Mouse (Mus musculus): ENCODE data around the gene Sept7. TPM values are rescaled to one million over a fixed set of nuclear protein-coding genes. Genes with fewer than 3 reads are reported as not detected.

Gene Sept7
- polyA plus RNA-seq, 1 experiment from 2014 or later: 305 TPM

DNA sequence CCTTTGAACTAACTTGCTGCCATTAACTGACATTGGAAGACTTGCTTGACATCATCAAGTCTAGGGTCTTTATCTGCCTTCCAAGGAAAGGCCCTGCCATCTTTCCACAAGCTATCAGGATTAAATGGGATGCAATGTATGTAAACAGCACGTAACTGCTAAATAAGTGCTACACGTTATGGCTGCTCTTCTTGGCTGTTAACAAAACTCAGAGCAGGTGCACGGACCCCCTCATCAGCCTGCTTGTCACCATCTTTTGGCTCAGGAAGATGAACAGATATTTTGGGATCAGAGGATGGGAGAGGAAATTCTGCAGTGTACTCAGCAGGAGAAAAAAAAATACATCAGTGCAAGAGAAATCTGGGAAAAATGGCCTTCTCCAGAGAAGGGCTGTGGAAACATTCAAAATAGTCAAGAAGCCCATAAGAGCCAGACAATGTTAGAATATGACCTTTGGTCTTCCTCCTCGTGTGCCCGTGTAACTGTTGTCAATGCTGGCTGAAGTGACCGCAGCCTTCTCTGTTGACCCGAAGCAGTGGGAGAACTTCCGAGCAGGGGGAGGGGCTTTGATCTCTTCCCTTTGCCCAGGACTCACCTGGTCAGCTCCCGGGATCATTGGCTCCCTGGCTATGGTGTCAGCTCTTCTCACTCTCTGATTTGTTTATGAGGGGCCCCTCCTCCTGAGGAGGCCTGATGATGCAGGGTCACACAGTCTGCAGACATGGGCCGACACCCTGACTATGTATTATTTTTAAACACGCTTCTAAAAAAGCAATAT lies 76.9 kb downstream of the Sept7 start:
- 71% methylated on average over 11 of the region's 11 CpGs for WGBS
- Histone ChIP-seq H3K4me2 (no peak overlapping the region), H3K4me1 (no peaks in the 10 kb centered on the region), H3K27me3 (no peaks in the 10 kb centered on the region), H3K27ac (no peak overlapping the region), H3K9ac (no peak overlapping the region), H3K9me3 (no peaks in the 10 kb centered on the region), H3K4me3 (no peak overlapping the region), H3K36me3 (no peaks in the 10 kb centered on the region)
- ATAC-seq (ENCODE audit: borderline replicate concordance, extremely low read depth, low FRiP score, low TSS enrichment): no peak

DNA sequence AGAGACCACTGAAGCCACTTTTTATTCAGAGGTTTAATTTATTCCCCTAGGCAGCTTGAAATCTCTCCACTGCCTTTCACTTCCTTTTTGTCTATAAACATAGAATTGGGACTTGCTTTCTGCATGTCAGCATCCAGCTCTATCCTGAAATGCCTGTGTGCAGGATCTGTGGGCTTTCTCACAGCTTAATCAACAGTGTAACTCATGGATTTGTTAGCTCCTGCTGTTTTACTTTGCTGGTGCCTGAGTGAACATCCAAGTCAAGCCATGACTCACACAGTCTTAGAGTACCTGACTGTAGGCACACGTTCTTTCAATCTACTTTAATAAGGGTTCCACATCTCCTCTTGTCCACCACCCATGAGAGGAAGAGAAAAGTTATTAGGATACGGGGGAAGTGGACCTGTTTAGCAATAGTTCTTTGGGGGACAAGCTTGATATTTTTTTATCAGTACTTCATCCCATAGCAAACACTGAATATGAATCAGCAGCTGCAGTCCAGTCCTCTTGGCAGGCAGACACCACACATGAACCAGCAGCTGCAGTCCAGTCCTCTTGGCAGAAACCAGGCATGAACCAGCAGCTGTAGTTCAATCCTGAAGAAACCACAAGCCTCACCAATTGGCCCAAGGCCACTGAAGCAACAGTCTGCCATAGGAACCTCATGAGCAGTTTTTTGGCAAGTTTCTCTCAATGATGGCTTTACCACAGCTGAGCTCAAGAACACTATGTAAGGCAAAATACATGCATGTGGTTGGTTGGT lies 85.4 kb downstream of the Sept7 start:
- Histone ChIP-seq H3K4me2 (no peak overlapping the region), H3K9me3 (no peaks in the 10 kb centered on the region), H3K4me1 (no peaks in the 10 kb centered on the region), H3K27ac (no peak overlapping the region), H3K9ac (no peak overlapping the region), H3K4me3 (no peak overlapping the region), H3K36me3 (no peaks in the 10 kb centered on the region), H3K27me3 (no peaks in the 10 kb centered on the region)
- 68% methylated on average over 2 of the region's 2 CpGs for WGBS
- ATAC-seq (ENCODE audit: borderline replicate concordance, extremely low read depth, low FRiP score, low TSS enrichment): no peak

DNA sequence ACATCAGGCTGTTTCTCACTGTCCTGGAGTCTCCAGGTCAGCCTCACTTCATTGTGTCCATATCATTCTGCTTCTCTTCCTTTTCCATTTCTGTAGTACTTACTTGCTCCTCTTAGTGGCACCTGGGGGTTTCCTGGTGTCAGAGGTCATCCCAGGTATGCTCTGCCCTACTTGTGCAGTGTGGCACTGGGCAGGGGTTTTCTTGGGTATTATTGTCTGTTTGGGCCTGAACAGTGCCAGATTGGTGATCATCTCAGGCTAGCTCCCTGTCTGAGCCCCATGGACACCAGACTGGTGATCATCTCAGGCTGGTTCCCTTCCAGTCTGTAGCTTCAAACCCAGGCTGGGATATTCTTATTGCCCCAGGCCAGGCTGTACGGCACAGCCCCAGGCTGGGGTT lies 88.2 kb downstream of the Sept7 start:
- H3K27me3 ChIP-seq: no peaks in the 10 kb centered on the region
- 56% methylated on average over 1 of the region's 1 CpGs for WGBS
- no peak overlapping the region for H3K9ac ChIP-seq
- H3K9me3 ChIP-seq: no peaks in the 10 kb centered on the region
- no peaks in the 10 kb centered on the region for H3K4me1 ChIP-seq
- H3K27ac ChIP-seq: no peak overlapping the region
- no peak overlapping the region for H3K4me3 ChIP-seq
- no peaks in the 10 kb centered on the region for H3K36me3 ChIP-seq
- no peak overlapping the region for H3K4me2 ChIP-seq
- ATAC-seq (ENCODE audit: borderline replicate concordance, extremely low read depth, low FRiP score, low TSS enrichment): no peak

DNA sequence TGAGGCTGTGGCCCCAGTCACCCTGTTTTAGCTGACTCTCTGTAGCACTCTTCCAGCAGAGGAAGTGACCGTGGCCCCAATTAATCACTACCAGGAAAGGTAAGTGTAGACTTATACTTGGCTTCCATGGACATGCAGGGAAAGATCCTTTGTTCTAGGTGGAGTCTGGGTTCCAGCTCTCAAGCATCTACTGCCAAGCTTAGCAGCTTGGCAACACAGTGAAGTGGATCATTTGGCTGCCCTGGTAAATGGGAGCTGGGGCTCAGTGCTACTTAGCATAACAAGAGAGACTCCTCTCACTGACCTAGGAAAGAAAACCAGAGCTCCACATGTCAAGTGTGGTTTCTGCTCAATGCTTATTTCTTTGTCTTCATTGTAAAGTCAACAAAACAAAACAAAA lies 101.5 kb downstream of the Sept7 start:
- ATAC-seq (ENCODE audit: borderline replicate concordance, extremely low read depth, low FRiP score, low TSS enrichment): no peak
- no peak overlapping the region for H3K27ac ChIP-seq
- H3K4me1 ChIP-seq: no peaks in the 10 kb centered on the region
- no peak overlapping the region for H3K4me2 ChIP-seq
- H3K9me3 ChIP-seq: no peaks in the 10 kb centered on the region
- H3K27me3 ChIP-seq: no peaks in the 10 kb centered on the region
- 85% methylated on average over 1 of the region's 1 CpGs for WGBS
- H3K4me3 ChIP-seq: no peak overlapping the region
- H3K36me3 ChIP-seq: no peaks in the 10 kb centered on the region
- no peak overlapping the region for H3K9ac ChIP-seq

DNA sequence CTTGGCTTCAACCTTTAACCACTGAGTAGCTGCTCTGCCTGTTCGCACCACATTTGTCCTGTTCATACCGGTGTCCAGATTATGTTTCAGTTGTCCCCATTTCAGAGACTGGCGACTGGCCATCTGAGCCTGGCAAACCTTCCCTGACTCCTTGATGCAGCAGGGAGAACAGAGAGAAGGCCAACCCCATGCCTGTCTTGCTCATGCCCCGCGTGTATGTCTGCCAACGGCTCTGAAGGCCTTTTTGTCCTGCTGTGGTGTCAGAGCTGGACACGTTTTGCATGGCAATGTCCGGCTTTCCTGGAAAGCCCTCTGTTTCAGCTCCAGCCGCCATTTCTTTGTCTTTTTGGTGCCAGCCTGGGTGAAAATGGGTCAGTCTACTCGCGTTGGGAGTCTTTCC lies 103.6 kb downstream of the Sept7 start:
- Histone ChIP-seq H3K9me3 (no peaks in the 10 kb centered on the region), H3K4me1 (no peaks in the 10 kb centered on the region), H3K27me3 (no peaks in the 10 kb centered on the region), H3K9ac (no peak overlapping the region), H3K36me3 (no peaks in the 10 kb centered on the region), H3K4me2 (no peak overlapping the region), H3K4me3 (no peak overlapping the region), H3K27ac (no peak overlapping the region)
- 85% methylated on average over 11 of the region's 11 CpGs for WGBS
- ATAC-seq (ENCODE audit: borderline replicate concordance, extremely low read depth, low FRiP score, low TSS enrichment): no peak

DNA sequence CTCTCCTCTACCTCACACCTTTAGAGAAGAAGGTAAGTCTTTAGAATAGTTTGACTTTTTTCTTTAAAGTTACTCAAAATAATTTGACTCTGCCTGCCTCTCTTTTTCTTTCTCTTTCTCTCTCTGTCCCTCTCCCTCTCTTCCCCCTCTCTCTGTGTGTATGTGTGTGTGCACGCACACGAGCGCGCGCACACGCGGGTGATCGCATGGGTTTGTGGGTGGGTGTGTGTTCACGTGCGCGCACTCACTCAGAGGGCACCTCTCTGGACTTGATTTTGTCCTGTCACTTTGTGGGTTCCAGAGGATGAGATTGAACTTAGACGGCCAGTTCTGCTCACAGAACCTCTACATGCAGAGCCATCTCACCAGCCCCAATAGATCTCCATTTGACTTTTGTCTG lies 105.3 kb downstream of the Sept7 start:
- Histone ChIP-seq H3K9me3 (no peaks in the 10 kb centered on the region), H3K4me2 (no peak overlapping the region), H3K4me3 (no peak overlapping the region), H3K36me3 (no peaks in the 10 kb centered on the region), H3K4me1 (no peaks in the 10 kb centered on the region), H3K27me3 (no peaks in the 10 kb centered on the region), H3K9ac (no peak overlapping the region), H3K27ac (no peak overlapping the region)
- WGBS: 96% methylated on average over 12 of the region's 12 CpGs
- ATAC-seq (ENCODE audit: borderline replicate concordance, extremely low read depth, low FRiP score, low TSS enrichment): no peak

DNA sequence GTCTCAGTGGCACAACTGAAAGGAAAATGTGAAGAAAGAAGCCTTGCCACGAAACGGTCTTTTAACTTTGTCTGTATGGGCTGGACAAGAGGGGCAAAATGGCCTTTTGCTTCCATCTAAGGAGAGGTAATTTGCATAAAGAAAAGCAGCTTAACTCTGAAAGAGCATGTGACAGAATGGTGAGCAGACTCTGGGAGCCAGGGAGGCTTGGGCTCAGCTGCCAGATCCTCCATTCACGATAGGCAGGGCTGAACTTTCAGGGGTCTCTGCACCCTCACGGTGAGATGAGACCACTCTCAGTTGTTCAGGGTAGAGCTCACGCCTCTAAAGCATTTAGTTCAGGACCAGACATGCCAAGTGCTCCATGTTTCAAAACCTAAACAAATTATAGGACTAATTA lies 105.8 kb downstream of the Sept7 start:
- 71% methylated on average over 5 of the region's 5 CpGs for WGBS
- Histone ChIP-seq H3K27ac (no peak overlapping the region), H3K27me3 (no peaks in the 10 kb centered on the region), H3K9ac (no peak overlapping the region), H3K4me1 (no peaks in the 10 kb centered on the region), H3K4me2 (no peak overlapping the region), H3K4me3 (no peak overlapping the region), H3K9me3 (no peaks in the 10 kb centered on the region), H3K36me3 (no peaks in the 10 kb centered on the region)
- no peak for ATAC-seq (ENCODE audit: borderline replicate concordance, extremely low read depth, low FRiP score, low TSS enrichment)

Other genes starting within 250 kb of the Sept7 start
- not detected in 2 replicates for gene Gm10181, start 163.0 kb upstream of the Sept7 start, polyA plus RNA-seq (2015; fragmentation: Nextera tagmentation; extraction: Ambion mirVana)
- gene Herpud2, start 100.6 kb upstream of the Sept7 start, polyA plus RNA-seq (2015; fragmentation: Nextera tagmentation; extraction: Ambion mirVana): 31.4 and 32.0 TPM in 2 replicates
- gene Eepd1, start 229.1 kb downstream of the Sept7 start, polyA plus RNA-seq (2015; fragmentation: Nextera tagmentation; extraction: Ambion mirVana): 10.6 and 10.9 TPM in 2 replicates

Data from lung, embryonic 15.5 days (tissue).